Mouse (Mus musculus) CD4-positive, CD25-positive, alpha-beta regulatory T cell, adult 4 months (primary cell): ENCODE results near the gene Zbtb48. TPM values are rescaled to one million over a fixed set of nuclear protein-coding genes. Genes with fewer than 3 reads are reported as not detected.
"Not testable (repeated sequence)": the region's sequence is repeated elsewhere in the genome, so short reads cannot be mapped to it uniquely, and the experiment has no call there.

ENCODE experiments used
- ATAC-seq: one replicate; pipeline ENCODE4 v1.8.0; 2017
- polyA plus RNA-seq, 2 experiments: library from polyadenylated mRNA; unstranded; fragments of 100-300 nt; shearing (Covaris generic); gene quantifications; one replicate each; pipeline ENCODE4 v1.2.1; 2017

Gene Zbtb48
- 10 to 100 TPM; 19.9 to 26.7 TPM for polyA plus RNA-seq

- ATAC-seq: peak; percentile 99
These were observed at the start of gene Zbtb48 for GRCm38 (mm10) chr4:152027524-152027923. Zbtb48 (minus strand) TSS chr4:152027671.

- no peak for ATAC-seq
These were observed 49.7 kb upstream of the Zbtb48 start for GRCm38 (mm10) chr4:152077191-152077590.

- no peak for ATAC-seq
These were observed 47.1 kb upstream of the Zbtb48 start for GRCm38 (mm10) chr4:152074548-152074947.

- no peak for ATAC-seq
These were observed 46.2 kb upstream of the Zbtb48 start for GRCm38 (mm10) chr4:152073715-152074114.

GRCm38 (mm10) chr4:152072655-152073054, 45.2 kb upstream of the Zbtb48 start:
- no peak for ATAC-seq

- no peak for ATAC-seq
These were observed 44.7 kb upstream of the Zbtb48 start, which contains the start of gene Plekhg5 for GRCm38 (mm10) chr4:152072121-152072601. Plekhg5 (plus strand) TSS chr4:152072498.

- no peak for ATAC-seq
These were observed 43.3 kb upstream of the Zbtb48 start for GRCm38 (mm10) chr4:152070494-152071396.

- no peak for ATAC-seq
These were observed 41.8 kb upstream of the Zbtb48 start for GRCm38 (mm10) chr4:152069245-152069644.

- no peak for ATAC-seq
These were observed 40.8 kb upstream of the Zbtb48 start for GRCm38 (mm10) chr4:152068166-152068724.

GRCm38 (mm10) chr4:152067280-152067679, 39.8 kb upstream of the Zbtb48 start:
- ATAC-seq: no peak

GRCm38 (mm10) chr4:152062390-152063110, 35.1 kb upstream of the Zbtb48 start:
- ATAC-seq: no peak

GRCm38 (mm10) chr4:152044609-152045008, 17.1 kb upstream of the Zbtb48 start:
- no peak for ATAC-seq

GRCm38 (mm10) chr4:152043171-152043570, 15.7 kb upstream of the Zbtb48 start:
- no peak for ATAC-seq

GRCm38 (mm10) chr4:152041924-152042641, 14.6 kb upstream of the Zbtb48 start:
- no peak for ATAC-seq

GRCm38 (mm10) chr4:152039831-152040310, 12.4 kb upstream of the Zbtb48 start:
- ATAC-seq: no peak

- peak; percentile 95 for ATAC-seq
These were observed 11.7 kb upstream of the Zbtb48 start, which contains the start of gene Nol9 for GRCm38 (mm10) chr4:152038985-152039830. Nol9 (plus strand) TSS chr4:152039321.

GRCm38 (mm10) chr4:152038225-152038984, 10.9 kb upstream of the Zbtb48 start, which contains the start of gene Tas1r1:
Tas1r1 (minus strand) TSS chr4:152038568.
- ATAC-seq: peak; percentile 12

GRCm38 (mm10) chr4:152036464-152036863, 9.0 kb upstream of the Zbtb48 start:
- not testable (repeated sequence) for ATAC-seq

GRCm38 (mm10) chr4:152032922-152033321, 5.5 kb upstream of the Zbtb48 start:
- ATAC-seq: no peak

GRCm38 (mm10) chr4:152029997-152030396, 2.5 kb upstream of the Zbtb48 start:
- no peak for ATAC-seq
